Mouse (Mus musculus) erythroblast, adult 5-6 weeks (primary cell): ENCODE results near the gene Zfp286. TPM values are rescaled to one million over a fixed set of nuclear protein-coding genes. Genes with fewer than 3 reads are reported as not detected.

Experiments used
- ATAC-seq: replicated peaks from 2 replicates; pipeline ENCODE4 v1.8.0; 2016; ENCODE audit warnings: moderate number of reproducible peaks, mild to moderate bottlenecking, moderate TSS enrichment, inconsistent platforms; ENCODE audit not compliant: poor library complexity, low FRiP score, severe bottlenecking
- total RNA-seq, 2 experiments: library from RNA; stranded (forward) in 1 of 2; stranded (reverse) in 1 of 2; fragments of 150-400 nt in 1 of 2; fragments of 200-764, 138-1000 nt in 1 of 2; gene quantifications; 2 replicates each; pipeline versions ENCODE4 v1.2.3 to v1.2.4; 2015 to 2017; ENCODE audit warnings: low replicate concordance in 2 of 2

Gene Zfp286
- total RNA-seq, 2 experiments from 2014 or later: not detected

DNA sequence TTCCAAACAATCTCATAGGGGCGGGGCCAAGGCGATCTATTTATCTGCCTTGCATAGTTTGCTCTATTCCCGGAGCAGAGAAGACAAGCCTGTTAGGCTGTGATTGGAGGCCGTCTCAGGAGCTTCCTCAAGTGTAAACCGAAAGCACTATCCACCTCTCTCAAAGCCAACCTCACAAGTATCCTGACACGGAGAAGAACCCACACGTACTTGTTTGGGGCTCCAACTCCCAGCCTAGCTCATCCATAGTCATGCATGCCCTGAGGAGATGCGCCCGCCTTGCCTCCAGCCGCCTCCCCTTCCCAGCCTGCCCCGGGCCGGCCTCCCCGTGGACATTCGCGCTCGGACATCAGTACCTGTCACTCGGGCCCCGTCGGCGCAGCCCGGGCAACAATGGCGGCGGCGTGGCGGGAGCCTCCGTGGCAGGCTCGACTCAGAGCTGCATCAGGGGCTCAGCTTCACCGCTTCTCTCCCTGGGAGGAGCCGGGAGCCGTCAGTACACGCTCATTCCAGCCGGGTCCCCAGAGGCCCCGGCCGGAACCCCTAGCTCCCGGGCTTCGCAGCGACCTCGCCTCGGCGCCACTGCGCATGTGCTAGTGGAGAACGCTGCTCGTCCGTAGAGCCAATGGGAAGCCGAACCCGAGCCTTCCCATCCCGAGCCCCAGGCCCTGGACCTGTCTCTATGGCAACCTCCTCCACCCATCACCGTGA is 57.8 kb downstream of the Zfp286 start, which contains the start of gene Zfp287:
TSS of gene Zfp287 (minus strand) at position 595 of the 711 bp plus-strand sequence.
- no peak for ATAC-seq

DNA sequence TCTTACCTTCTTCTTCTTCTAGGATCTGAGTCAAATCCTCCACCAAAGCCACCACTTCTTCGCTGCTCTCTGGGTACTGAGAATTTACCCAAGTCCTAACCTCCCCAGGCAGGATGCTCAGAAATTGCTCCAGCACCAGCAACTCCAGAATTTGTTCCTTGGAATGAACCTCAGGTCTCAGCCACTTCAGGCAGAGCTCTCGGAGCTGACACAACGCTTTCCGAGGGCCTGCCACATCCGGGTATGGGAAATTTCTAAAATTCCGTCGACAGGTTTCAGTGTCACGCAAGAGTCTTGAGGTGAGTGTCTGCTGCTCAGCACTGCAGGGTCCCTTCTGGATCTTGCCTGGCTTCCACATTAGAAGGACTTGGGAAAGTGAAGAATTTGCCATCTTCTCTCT is 61.0 kb downstream of the Zfp286 start:
- ATAC-seq: no peak

DNA sequence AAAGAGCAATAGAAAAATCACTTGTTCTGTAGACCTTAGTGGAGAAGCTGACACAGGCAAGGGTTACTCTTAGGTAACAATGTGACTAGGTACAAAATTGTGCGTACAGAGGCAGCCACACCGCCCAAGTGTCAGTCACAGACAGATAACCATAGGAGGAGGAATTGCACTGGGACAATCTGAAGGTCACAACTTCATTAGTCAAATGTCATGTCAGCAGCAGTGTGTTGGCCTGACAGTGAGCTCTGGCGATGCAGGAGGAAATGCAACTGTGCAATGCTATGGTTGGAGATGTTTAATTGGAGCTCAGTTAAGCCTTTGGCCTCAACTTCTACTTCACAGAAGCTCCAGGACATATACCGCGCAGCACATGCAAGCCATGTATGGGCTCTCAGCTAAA is 78.6 kb downstream of the Zfp286 start:
- ATAC-seq: no peak

DNA sequence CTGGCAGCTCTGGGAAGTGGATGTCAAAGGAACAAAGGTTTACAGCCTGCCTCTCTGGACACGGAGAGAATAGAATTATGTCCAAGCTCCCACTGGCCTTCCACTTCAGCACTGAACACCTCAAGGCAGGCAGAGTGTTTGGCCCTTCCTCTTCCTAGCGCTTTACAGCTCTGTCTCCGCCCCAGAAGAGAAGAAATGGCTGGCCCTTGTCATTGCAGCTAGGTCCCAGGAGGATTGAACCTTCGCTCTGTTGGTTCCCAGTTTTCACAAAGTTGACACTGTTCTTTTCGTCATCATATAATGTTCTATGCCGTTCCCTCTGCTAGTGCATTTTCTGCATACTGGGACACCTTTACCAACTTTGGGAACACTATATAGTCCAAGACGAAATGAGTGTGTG is 81.0 kb downstream of the Zfp286 start:
- ATAC-seq: no peak

GRCm38 (mm10) chr11:62706141-62706540 is 83.1 kb downstream of the Zfp286 start:
- no peak for ATAC-seq

Other genes starting within 250 kb of the Zfp286 start
- 1,189 and 1,264 TPM in 2 replicates for gene Ubb, start 238.3 kb downstream of the Zfp286 start, total RNA-seq (2015; ENCODE audit: low replicate concordance)
- gene Ubb, start 238.3 kb downstream of the Zfp286 start, total RNA-seq (2017; ENCODE audit: low replicate concordance): 1,425 and 1,690 TPM in 2 replicates
- gene Trpv2, start 215.0 kb downstream of the Zfp286 start, total RNA-seq (2015; ENCODE audit: low replicate concordance): 2.3 and 4.2 TPM in 2 replicates
- gene Trpv2, start 215.0 kb downstream of the Zfp286 start, total RNA-seq (2017; ENCODE audit: low replicate concordance): 6.8 and 7.7 TPM in 2 replicates
- gene Lrrc75a, start 140.9 kb downstream of the Zfp286 start, total RNA-seq (2015; ENCODE audit: low replicate concordance): not detected in 2 replicates
- 0.84 and 1.5 TPM in 2 replicates for gene Lrrc75a, start 140.9 kb downstream of the Zfp286 start, total RNA-seq (2017; ENCODE audit: low replicate concordance)
- gene Mmgt2, start 140.8 kb downstream of the Zfp286 start, total RNA-seq (2015; ENCODE audit: low replicate concordance): 1.3 and 1.5 TPM in 2 replicates
- 2.8 TPM in 1 of 2 replicates, not detected in the other for gene Mmgt2, start 140.8 kb downstream of the Zfp286 start, total RNA-seq (2017; ENCODE audit: low replicate concordance)
- gene Zfp287, start 57.6 kb downstream of the Zfp286 start, total RNA-seq (2015; ENCODE audit: low replicate concordance): not detected in 2 replicates
- gene Zfp287, start 57.6 kb downstream of the Zfp286 start, total RNA-seq (2017; ENCODE audit: low replicate concordance): 0.98 TPM in 1 of 2 replicates, not detected in the other
- gene Gm10428, start 36.4 kb downstream of the Zfp286 start, total RNA-seq (2015; ENCODE audit: low replicate concordance): not detected in 2 replicates
- gene Gm10428, start 36.4 kb downstream of the Zfp286 start, total RNA-seq (2017; ENCODE audit: low replicate concordance): not detected in 2 replicates
- 7.5 and 8.8 TPM in 2 replicates for gene Trim16, start 30.8 kb upstream of the Zfp286 start, total RNA-seq (2015; ENCODE audit: low replicate concordance)
- 4.3 and 8.5 TPM in 2 replicates for gene Trim16, start 30.8 kb upstream of the Zfp286 start, total RNA-seq (2017; ENCODE audit: low replicate concordance)
- not detected in 2 replicates for gene Fbxw10, start 57.6 kb upstream of the Zfp286 start, total RNA-seq (2015; ENCODE audit: low replicate concordance)
- gene Fbxw10, start 57.6 kb upstream of the Zfp286 start, total RNA-seq (2017; ENCODE audit: low replicate concordance): 0.42 TPM in 1 of 2 replicates, not detected in the other
- gene Tvp23b, start 90.0 kb upstream of the Zfp286 start, total RNA-seq (2015; ENCODE audit: low replicate concordance): 2.7 and 10.7 TPM in 2 replicates
- 2.4 and 5.7 TPM in 2 replicates for gene Tvp23b, start 90.0 kb upstream of the Zfp286 start, total RNA-seq (2017; ENCODE audit: low replicate concordance)
- not detected in 2 replicates for gene Cdrt4, start 161.7 kb upstream of the Zfp286 start, total RNA-seq (2015; ENCODE audit: low replicate concordance)
- gene Cdrt4, start 161.7 kb upstream of the Zfp286 start, total RNA-seq (2017; ENCODE audit: low replicate concordance): not detected in 2 replicates